Mouse (Mus musculus): ENCODE data around the gene Gck. TPM values are rescaled to one million over a fixed set of nuclear protein-coding genes. Genes with fewer than 3 reads are reported as not detected.
A peak's percentile ranks its signal among the peaks of the same experiment; 100 is the strongest.

The Gck gene
- total and polyA plus RNA-seq, 2 experiments from 2014 or later = 7.7 to 13.2 TPM

GRCm38 (mm10) chr11:5878661-5879060 lies 71.2 kb downstream of the Gck start:
- H3K4me1 ChIP-seq (ENCODE audit: insufficient read depth, low read length) = 0 out of 2 replicates have a peak, but pooled peaks cover 3% of the 10 kb centered on the region
- peak overlapping the region; percentile 63 for H3K4me3 ChIP-seq (ENCODE audit: low read depth, low read length)
- 31% methylated on average over 8 of the region's 8 CpGs for WGBS
- peak overlapping the region; percentile 75 for H3K4me2 ChIP-seq (ENCODE audit: low read depth, low read length, poor library complexity, severe bottlenecking)
- DNase-seq (ENCODE audit: low spot score) (no peak), ATAC-seq (ENCODE audit: low FRiP score) (no peak)
- no peaks in the 10 kb centered on the region for H3K9me3 ChIP-seq (ENCODE audit: low read length)
- peaks cover 14% of the 10 kb centered on the region for H3K36me3 ChIP-seq (ENCODE audit: insufficient read depth, low read length)
- TF ChIP-seq CTCF (IDR thresholded peaks at IDR 0.05) = no peak
- no peaks in the 10 kb centered on the region for H3K27me3 ChIP-seq (ENCODE audit: insufficient read depth, low read length)
- H3K27ac ChIP-seq (ENCODE audit: low read depth, low read length) = peak overlapping the region; percentile 82
- H3K9ac ChIP-seq (replicated peaks; ENCODE audit: low read length, poor library complexity, severe bottlenecking) = peak overlapping the region; percentile 42

GRCm38 (mm10) chr11:5877921-5878526 lies 71.9 kb downstream of the Gck start, which contains the start of gene Pold2:
Gene Pold2 (minus strand): TSS chr11:5878292.
- Histone ChIP-seq H3K36me3 (ENCODE audit: insufficient read depth, low read length) (peaks cover 20% of the 10 kb centered on the region), H3K4me2 (ENCODE audit: low read depth, low read length, poor library complexity, severe bottlenecking) (peak within 1 kb of the TSS; percentile 75), H3K27me3 (ENCODE audit: insufficient read depth, low read length) (no peaks in the 10 kb centered on the region), H3K27ac (ENCODE audit: low read depth, low read length) (peak within 1 kb of the TSS; percentile 82), H3K4me1 (ENCODE audit: insufficient read depth, low read length) (0 out of 2 replicates have a peak, but pooled peaks cover 3% of the 10 kb centered on the region), H3K9ac (replicated peaks; ENCODE audit: low read length, poor library complexity, severe bottlenecking) (peak within 1 kb of the TSS; percentile 48), H3K4me3 (ENCODE audit: low read depth, low read length) (peak within 1 kb of the TSS; percentile 63), H3K9me3 (ENCODE audit: low read length) (no peaks in the 10 kb centered on the region)
- DNase-seq (ENCODE audit: low spot score) (peak; percentile 98), ATAC-seq (ENCODE audit: low FRiP score) (peak; percentile 98)
- under 1% methylated on average over 46 of the region's 52 CpGs for WGBS
- no peak for TF ChIP-seq CTCF (IDR thresholded peaks at IDR 0.05)

- Histone ChIP-seq H3K4me1 (ENCODE audit: insufficient read depth, low read length) (0 out of 2 replicates have a peak, but pooled peaks cover 3% of the 10 kb centered on the region), H3K27me3 (ENCODE audit: insufficient read depth, low read length) (no peaks in the 10 kb centered on the region), H3K27ac (ENCODE audit: low read depth, low read length) (no peak overlapping the region), H3K9me3 (ENCODE audit: low read length) (no peaks in the 10 kb centered on the region), H3K36me3 (ENCODE audit: insufficient read depth, low read length) (peaks cover 25% of the 10 kb centered on the region), H3K4me2 (ENCODE audit: low read depth, low read length, poor library complexity, severe bottlenecking) (peak overlapping the region; percentile 75), H3K9ac (replicated peaks; ENCODE audit: low read length, poor library complexity, severe bottlenecking) (peak overlapping the region; percentile 48), H3K4me3 (ENCODE audit: low read depth, low read length) (peak overlapping the region; percentile 63)
- no peak for ATAC-seq (ENCODE audit: low FRiP score)
- WGBS = under 1% methylated on average over 5 of the region's 5 CpGs
- TF ChIP-seq CTCF (IDR thresholded peaks at IDR 0.05) = no peak
- DNase-seq (ENCODE audit: low spot score) = no peak
Observed at GRCm38 (mm10) chr11:5877421-5877820, 72.5 kb downstream of the Gck start.

- no peak overlapping the region for H3K9ac ChIP-seq (replicated peaks; ENCODE audit: low read length, poor library complexity, severe bottlenecking)
- no peak for ATAC-seq (ENCODE audit: low FRiP score)
- peaks cover 46% of the 10 kb centered on the region for H3K36me3 ChIP-seq (ENCODE audit: insufficient read depth, low read length)
- DNase-seq (ENCODE audit: low spot score) = no peak
- 0 out of 2 replicates have a peak, but pooled peaks cover 3% of the 10 kb centered on the region for H3K4me1 ChIP-seq (ENCODE audit: insufficient read depth, low read length)
- no peak overlapping the region for H3K27ac ChIP-seq (ENCODE audit: low read depth, low read length)
- no peak overlapping the region for H3K4me2 ChIP-seq (ENCODE audit: low read depth, low read length, poor library complexity, severe bottlenecking)
- WGBS = 98% methylated on average over 9 of the region's 9 CpGs
- no peaks in the 10 kb centered on the region for H3K27me3 ChIP-seq (ENCODE audit: insufficient read depth, low read length)
- H3K9me3 ChIP-seq (ENCODE audit: low read length) = no peaks in the 10 kb centered on the region
- TF ChIP-seq CTCF (IDR thresholded peaks at IDR 0.05) = no peak
- H3K4me3 ChIP-seq (ENCODE audit: low read depth, low read length) = no peak overlapping the region
Observed at GRCm38 (mm10) chr11:5873192-5873591, 76.7 kb downstream of the Gck start.

- H3K9me3 ChIP-seq (ENCODE audit: low read length) = no peaks in the 10 kb centered on the region
- no peak overlapping the region for H3K27ac ChIP-seq (ENCODE audit: low read depth, low read length)
- peaks cover 46% of the 10 kb centered on the region for H3K36me3 ChIP-seq (ENCODE audit: insufficient read depth, low read length)
- no peak overlapping the region for H3K9ac ChIP-seq (replicated peaks; ENCODE audit: low read length, poor library complexity, severe bottlenecking)
- ATAC-seq (ENCODE audit: low FRiP score) (no peak), DNase-seq (ENCODE audit: low spot score) (no peak)
- 0 out of 2 replicates have a peak, but pooled peaks cover 3% of the 10 kb centered on the region for H3K4me1 ChIP-seq (ENCODE audit: insufficient read depth, low read length)
- H3K4me2 ChIP-seq (ENCODE audit: low read depth, low read length, poor library complexity, severe bottlenecking) = no peak overlapping the region
- H3K4me3 ChIP-seq (ENCODE audit: low read depth, low read length) = no peak overlapping the region
- no peaks in the 10 kb centered on the region for H3K27me3 ChIP-seq (ENCODE audit: insufficient read depth, low read length)
- WGBS = 94% methylated on average over 11 of the region's 11 CpGs
- no peak for TF ChIP-seq CTCF (IDR thresholded peaks at IDR 0.05)
Observed at GRCm38 (mm10) chr11:5872707-5873106, 77.2 kb downstream of the Gck start.

GRCm38 (mm10) chr11:5870069-5870468 lies 79.8 kb downstream of the Gck start:
- 91% methylated on average over 16 of the region's 16 CpGs for WGBS

More at GRCm38 (mm10) chr11:5870069-5870468, 79.8 kb downstream of the Gck start:
- Histone ChIP-seq H3K27ac (ENCODE audit: low read depth, low read length) (no peak overlapping the region), H3K9ac (replicated peaks; ENCODE audit: low read length, poor library complexity, severe bottlenecking) (no peak overlapping the region), H3K36me3 (ENCODE audit: insufficient read depth, low read length) (peaks cover 45% of the 10 kb centered on the region), H3K27me3 (ENCODE audit: insufficient read depth, low read length) (no peaks in the 10 kb centered on the region), H3K4me1 (ENCODE audit: insufficient read depth, low read length) (no peaks in the 10 kb centered on the region), H3K4me2 (ENCODE audit: low read depth, low read length, poor library complexity, severe bottlenecking) (no peak overlapping the region), H3K9me3 (ENCODE audit: low read length) (no peaks in the 10 kb centered on the region), H3K4me3 (ENCODE audit: low read depth, low read length) (no peak overlapping the region)
- DNase-seq (ENCODE audit: low spot score) (no peak), ATAC-seq (ENCODE audit: low FRiP score) (no peak)
- TF ChIP-seq CTCF (IDR thresholded peaks at IDR 0.05) = no peak

All from midbrain, postnatal 0 days (tissue).